Mouse (Mus musculus) liver, embryonic 14.5 days (tissue): ENCODE results near the gene Ptgr2.

ENCODE experiments used
- CTCF ChIP-seq: IDR thresholded peaks from 2 replicates; pipeline ENCODE4 v1.5.1; 2016; ENCODE audit warnings: antibody characterized with exemption, low read depth, control low read depth
- EP300 ChIP-seq: IDR thresholded peaks from 2 replicates; pipeline ENCODE4 v1.6.1; 2016; ENCODE audit warnings: antibody characterized with exemption, low read depth

DNA sequence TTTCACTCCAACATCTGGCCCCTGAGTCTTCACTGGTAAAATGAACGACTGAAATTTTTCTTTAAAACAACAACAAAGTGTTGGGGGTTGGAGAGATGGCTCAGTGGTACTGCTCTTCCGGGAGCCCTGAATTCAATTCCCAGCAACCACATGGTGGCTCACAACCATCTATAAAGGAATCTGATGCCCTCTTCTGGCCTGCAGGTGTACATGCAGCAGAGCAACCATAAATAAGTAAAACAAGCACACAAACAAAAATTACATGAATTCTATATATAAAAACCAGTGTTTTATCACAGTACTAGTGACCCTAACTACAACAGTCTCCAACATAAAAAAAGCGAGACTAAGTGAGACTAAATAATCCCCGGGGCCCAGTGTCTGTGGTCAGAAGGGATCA, 8.2 kb upstream of the Ptgr2 start:
- TF ChIP-seq CTCF (peak; percentile 49; the same call in 1 of the 2 replicates), EP300 (no peak)
